Mouse (Mus musculus): Measurements from ENCODE around the gene Chchd5.

DNA sequence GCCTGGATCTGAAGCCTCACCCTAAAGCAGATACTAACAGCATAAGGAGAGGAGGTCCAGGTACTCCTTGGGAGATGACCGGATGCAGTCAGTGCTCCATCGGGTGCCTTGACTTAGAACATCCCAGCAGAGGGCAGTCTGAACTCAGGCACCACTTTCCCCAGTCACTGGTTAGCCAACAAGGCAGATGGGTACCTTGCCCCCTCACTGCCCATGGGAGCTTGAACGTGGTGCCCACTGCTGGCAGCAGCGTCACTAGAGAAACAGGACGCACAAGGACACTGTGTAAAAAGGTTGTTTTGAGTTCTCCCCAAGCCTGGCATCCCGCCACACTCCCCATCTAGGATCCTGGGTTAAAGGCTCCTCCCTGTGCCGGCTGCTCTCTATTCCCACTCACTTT, 45.0 kb downstream of the Chchd5 start:
- TF ChIP-seq CTCF (IDR thresholded peaks at IDR 0.05; ENCODE audit: low read depth) (peak; percentile 89), EP300 (IDR thresholded peaks at IDR 0.05; ENCODE audit: low read depth) (no peak)

Data from liver, embryonic 14.5 days (tissue).